Mouse (Mus musculus) lung, postnatal 36 days (tissue): ENCODE data around the gene Gnrhr.

Source experiments
- DNase-seq: peaks from one replicate; pipeline ENCODE4 v3.0.0; 2022; ENCODE audit warnings: mixed read lengths

The Gnrhr gene

GRCm38 (mm10) chr5:86197801-86198200 is at the start of gene Gnrhr:
TSS of gene Gnrhr (minus strand) at chr5:86197901.
- no peak for DNase-seq

DNA sequence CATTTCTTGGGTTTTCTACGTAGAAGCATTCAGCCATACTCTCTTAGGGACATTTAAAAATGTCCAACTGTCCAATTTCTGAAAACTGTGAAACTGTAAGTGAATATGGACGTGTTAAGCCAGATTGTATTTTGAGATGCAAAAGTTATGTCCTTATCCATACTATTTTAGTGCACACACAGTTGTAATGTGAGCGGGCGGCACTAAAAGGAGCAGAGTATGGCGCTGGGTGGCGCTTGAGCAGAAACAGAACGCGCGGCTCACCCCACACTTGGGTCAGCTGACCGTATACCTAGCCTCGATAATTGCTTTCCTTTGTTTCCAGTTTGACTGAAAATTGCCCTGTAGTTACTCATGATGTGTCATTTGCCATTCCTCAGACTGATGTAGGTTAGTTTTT is 48.9 kb upstream of the Gnrhr start:
- DNase-seq = no peak

DNA sequence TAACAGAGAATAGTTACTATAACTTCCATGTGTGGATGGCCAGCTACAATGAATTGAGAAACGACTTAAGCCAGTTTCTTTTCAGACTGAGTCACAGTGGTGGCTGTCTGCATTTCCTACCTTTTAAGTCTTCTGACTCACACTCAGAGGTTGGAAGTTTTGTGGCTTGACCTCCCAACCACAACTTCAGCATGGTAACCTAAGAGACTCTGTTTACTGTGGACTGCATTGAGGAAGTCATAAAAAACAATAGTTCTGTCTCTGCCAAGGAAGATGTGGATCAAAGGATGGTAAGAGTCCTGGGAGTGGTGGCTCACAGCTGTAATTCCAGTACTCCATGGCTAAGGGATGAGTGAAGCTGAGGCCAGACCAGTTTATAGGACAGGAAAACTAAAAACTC is 47.2 kb upstream of the Gnrhr start:
- peak; percentile 2 for DNase-seq

DNA sequence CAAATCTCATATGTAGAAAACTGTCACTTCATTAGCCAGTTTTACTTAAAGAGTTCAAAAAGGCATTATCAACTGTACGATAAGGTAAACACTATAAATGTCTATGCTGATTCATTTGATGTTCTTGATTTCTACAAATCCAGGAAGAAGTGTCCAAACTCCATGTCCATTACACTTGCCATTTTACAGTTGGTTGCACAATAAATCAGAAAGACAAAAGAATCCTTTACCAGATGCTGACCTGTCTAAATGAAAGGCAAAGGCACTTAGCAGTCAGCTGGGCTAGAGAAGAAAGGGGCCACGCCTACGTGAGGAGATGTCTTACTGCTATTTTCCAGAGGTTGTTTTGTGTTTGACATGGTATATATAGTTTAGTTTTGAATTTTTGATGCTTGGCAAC is 46.6 kb upstream of the Gnrhr start:
- no peak for DNase-seq

- peak; percentile 54 for DNase-seq
These were observed 29.6 kb upstream of the Gnrhr start for GRCm38 (mm10) chr5:86227156-86227853.

- DNase-seq = peak; percentile 49
These were observed 6.3 kb downstream of the Gnrhr start for GRCm38 (mm10) chr5:86191356-86191755.

GRCm38 (mm10) chr5:86190770-86191169 is 6.9 kb downstream of the Gnrhr start:
- peak; percentile 41 for DNase-seq

DNA sequence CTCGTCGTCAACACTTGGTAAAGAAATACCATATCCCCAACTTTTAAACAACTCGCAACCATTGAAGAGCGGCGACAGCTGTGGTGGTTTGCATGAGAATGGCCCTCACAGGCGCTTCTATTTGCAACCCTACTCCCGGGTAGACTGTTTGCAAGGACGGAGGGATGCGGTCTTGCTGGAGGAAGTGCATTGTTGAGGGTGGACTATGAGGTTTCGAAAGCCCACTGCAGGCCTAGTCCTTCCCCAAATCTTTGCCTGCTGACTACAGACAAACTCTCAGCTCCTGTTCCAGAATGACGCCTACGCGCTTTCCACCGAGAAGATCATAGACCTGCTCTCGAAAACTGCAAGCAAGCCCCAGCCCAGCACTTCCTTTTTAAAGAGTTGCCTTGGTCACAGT is 7.4 kb downstream of the Gnrhr start:
- DNase-seq = peak; percentile 35

DNA sequence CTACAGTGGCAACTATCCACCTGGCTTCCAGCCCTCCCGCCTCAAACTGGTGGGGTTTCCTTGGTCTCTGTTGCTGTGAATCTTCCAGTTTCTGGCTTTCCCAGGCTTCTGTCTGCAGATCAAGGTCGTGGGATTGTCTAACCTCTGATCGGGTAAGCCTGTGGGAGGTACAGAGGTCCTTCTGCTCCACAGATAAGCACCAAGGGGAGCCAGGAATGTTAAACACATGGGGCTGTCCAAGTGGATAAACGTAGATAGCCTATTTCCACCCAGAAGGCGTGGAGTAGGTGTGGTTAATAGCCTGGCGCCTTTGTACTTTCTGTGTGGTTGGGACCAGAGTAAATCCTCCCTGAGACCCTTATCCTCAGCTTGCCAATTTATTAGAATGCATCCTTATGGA is 10.3 kb downstream of the Gnrhr start:
- DNase-seq = no peak

- no peak for DNase-seq
These were observed 23.9 kb downstream of the Gnrhr start for GRCm38 (mm10) chr5:86173778-86174177.

- peak; percentile 99 for DNase-seq
These were observed 25.1 kb downstream of the Gnrhr start, which contains the start of gene Uba6 for GRCm38 (mm10) chr5:86172449-86173161. TSS of gene Uba6 (minus strand) at chr5:86172803.

DNA sequence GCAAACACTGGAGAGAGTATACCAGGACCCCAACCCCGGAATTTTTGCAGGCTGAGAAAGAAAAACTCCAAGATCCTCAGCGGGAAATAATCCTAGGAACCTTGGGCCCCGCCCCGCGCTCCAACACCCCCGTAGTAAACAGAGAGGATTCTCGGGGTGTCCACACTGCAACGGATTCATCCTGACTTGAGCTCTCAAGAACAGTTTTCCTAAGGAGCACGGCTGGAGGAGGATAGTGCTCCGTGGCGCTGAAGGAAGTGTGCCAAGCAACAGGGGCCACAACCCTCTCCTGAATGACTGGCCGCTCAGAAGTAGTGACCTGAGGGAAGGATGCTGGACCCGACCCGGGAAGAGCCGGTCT is 25.6 kb downstream of the Gnrhr start:
- peak; percentile 6 for DNase-seq
